Mouse (Mus musculus) gastrocnemius, postnatal 25 days (tissue): ENCODE data around the gene Fcho2. TPM values are rescaled to one million over a fixed set of nuclear protein-coding genes. Genes with fewer than 3 reads are reported as not detected.

ENCODE experiments used
- DNase-seq: peaks from one replicate; pipeline ENCODE4 v3.0.0; 2022
- total RNA-seq, 2 experiments: library from RNA; stranded (reverse); gene quantifications; 1 replicate in 1 of 2; 2 replicates in 1 of 2; pipeline ENCODE4 v1.2.3; 2021

Gene Fcho2
- total RNA-seq, 2 experiments from 2014 or later = 18.9 to 20.7 TPM

- DNase-seq = no peak
Measured at GRCm38 (mm10) chr13:98710655-98711054, 104.6 kb downstream of the Fcho2 start.

- DNase-seq = no peak
Measured at GRCm38 (mm10) chr13:98710236-98710635, 105.0 kb downstream of the Fcho2 start.

GRCm38 (mm10) chr13:98705501-98705900, 109.7 kb downstream of the Fcho2 start:
- DNase-seq = no peak

GRCm38 (mm10) chr13:98703786-98704185, 111.5 kb downstream of the Fcho2 start:
- no peak for DNase-seq

GRCm38 (mm10) chr13:98702361-98702760, 112.9 kb downstream of the Fcho2 start:
- DNase-seq = no peak

- no peak for DNase-seq
Measured at GRCm38 (mm10) chr13:98701309-98701675, 114.0 kb downstream of the Fcho2 start.

GRCm38 (mm10) chr13:98700661-98701308, 114.5 kb downstream of the Fcho2 start:
- no peak for DNase-seq

- DNase-seq = no peak
Measured at GRCm38 (mm10) chr13:98699982-98700540, 115.2 kb downstream of the Fcho2 start.

- DNase-seq = no peak
Measured at GRCm38 (mm10) chr13:98699051-98699744, 116.1 kb downstream of the Fcho2 start.

- DNase-seq = no peak
Measured at GRCm38 (mm10) chr13:98696716-98697115, 118.5 kb downstream of the Fcho2 start.

GRCm38 (mm10) chr13:98695546-98695945, 119.7 kb downstream of the Fcho2 start:
- no peak for DNase-seq

- DNase-seq = no peak
Measured at GRCm38 (mm10) chr13:98694773-98695314, 120.4 kb downstream of the Fcho2 start, which contains the start of gene Tmem171. Tmem171 (minus strand) TSS chr13:98694834.

- no peak for DNase-seq
Measured at GRCm38 (mm10) chr13:98693316-98693715, 121.9 kb downstream of the Fcho2 start.

GRCm38 (mm10) chr13:98691956-98692515, 123.2 kb downstream of the Fcho2 start:
- DNase-seq = no peak

- no peak for DNase-seq
Measured at GRCm38 (mm10) chr13:98690886-98691285, 124.4 kb downstream of the Fcho2 start.

GRCm38 (mm10) chr13:98689605-98690290, 125.5 kb downstream of the Fcho2 start:
- no peak for DNase-seq

- DNase-seq = no peak
Measured at GRCm38 (mm10) chr13:98687931-98688330, 127.3 kb downstream of the Fcho2 start.

GRCm38 (mm10) chr13:98684144-98684900, 130.9 kb downstream of the Fcho2 start:
- no peak for DNase-seq

- DNase-seq = no peak
Measured at GRCm38 (mm10) chr13:98683412-98683811, 131.8 kb downstream of the Fcho2 start.

GRCm38 (mm10) chr13:98680470-98681060, 134.7 kb downstream of the Fcho2 start:
- no peak for DNase-seq

GRCm38 (mm10) chr13:98679631-98680041, 135.6 kb downstream of the Fcho2 start:
- DNase-seq = no peak
